Mouse (Mus musculus): ENCODE results near the gene Rwdd1.
A peak's percentile ranks its signal among the peaks of the same experiment; 100 is the strongest.
"Not testable (repeated sequence)": the region's sequence is repeated elsewhere in the genome, so short reads cannot be mapped to it uniquely, and the experiment has no call there.

Rwdd1 gene

GRCm38 (mm10) chr10:34019302-34020075, at the start of gene Rwdd1:
Gene Rwdd1 (minus strand): TSS chr10:34019624.
- peak; percentile 96 for DNase-seq

- no peak for DNase-seq
These were observed 47.2 kb upstream of the Rwdd1 start for GRCm38 (mm10) chr10:34066591-34066990.

- no peak for DNase-seq
These were observed 34.6 kb upstream of the Rwdd1 start for GRCm38 (mm10) chr10:34053987-34054386.

GRCm38 (mm10) chr10:34044210-34044609, 24.8 kb upstream of the Rwdd1 start, which contains the start of gene Calhm4:
Gene Calhm4 (minus strand): TSS chr10:34044310.
- no peak for DNase-seq

- no peak for DNase-seq
These were observed 18.0 kb upstream of the Rwdd1 start, which contains the start of gene Trappc3l for GRCm38 (mm10) chr10:34037401-34037800. Gene Trappc3l (plus strand): TSS chr10:34037597.

- no peak for DNase-seq
These were observed 17.2 kb upstream of the Rwdd1 start for GRCm38 (mm10) chr10:34036587-34036986.

GRCm38 (mm10) chr10:34033630-34034305, 14.3 kb upstream of the Rwdd1 start:
- peak; percentile 87 for DNase-seq

- no peak for DNase-seq
These were observed 10.9 kb upstream of the Rwdd1 start for GRCm38 (mm10) chr10:34030322-34030721.

- no peak for DNase-seq
These were observed 600 bp downstream of the Rwdd1 start for GRCm38 (mm10) chr10:34018746-34019301.

GRCm38 (mm10) chr10:34013241-34013640, 6.2 kb downstream of the Rwdd1 start:
- DNase-seq = no peak

GRCm38 (mm10) chr10:34012581-34012980, 6.8 kb downstream of the Rwdd1 start:
- DNase-seq = no peak

GRCm38 (mm10) chr10:33998397-33998796, 21.0 kb downstream of the Rwdd1 start:
- no peak for DNase-seq

- DNase-seq = not testable (repeated sequence)
These were observed 22.7 kb downstream of the Rwdd1 start for GRCm38 (mm10) chr10:33996686-33997085.

GRCm38 (mm10) chr10:33986771-33987170, 32.7 kb downstream of the Rwdd1 start:
- DNase-seq = peak; percentile 77

GRCm38 (mm10) chr10:33974781-33975494, 44.5 kb downstream of the Rwdd1 start:
- no peak for DNase-seq

GRCm38 (mm10) chr10:33952509-33952908, 66.9 kb downstream of the Rwdd1 start:
- DNase-seq = no peak

- DNase-seq = peak; percentile 84
These were observed 68.4 kb downstream of the Rwdd1 start, which contains the start of gene Zup1 for GRCm38 (mm10) chr10:33950803-33951583. Gene Zup1 (minus strand): TSS chr10:33951269.

All from lung, postnatal 14 days (tissue).